Mouse (Mus musculus) myocyte (in vitro differentiated cells): ENCODE measurements at regions not wholly inside any gene's neighbourhood (a gene's known extent, or its start where the extent isn't known, plus 50 kb on each side); places are given as distances from the start of the nearest gene placed in this dataset.

ENCODE experiments used
- CEBPB ChIP-seq: IDR thresholded peaks from 2 replicates; pipeline ENCODE4 v1.6.1; 2011; ENCODE audit warnings: mild to moderate bottlenecking, moderate library complexity; ENCODE audit not compliant: poor library complexity, insufficient read depth, severe bottlenecking
- E2F4 ChIP-seq: IDR thresholded peaks from one replicate; pipeline ENCODE4 v1.6.1; 2011; ENCODE audit warnings: mild to moderate bottlenecking, control low read depth, moderate library complexity; ENCODE audit not compliant: insufficient read depth
- MAX ChIP-seq: IDR thresholded peaks from one replicate; pipeline ENCODE4 v1.6.1; 2011; ENCODE audit warnings: low read depth, mild to moderate bottlenecking, control low read depth
- MYOD1 ChIP-seq, 3 experiments: IDR thresholded peaks; one replicate each; pipeline ENCODE4 v1.6.1; 2011; ENCODE audit warnings: control low read depth in 2 of 3, low read depth in 2 of 3, mild to moderate bottlenecking in 2 of 3, moderate library complexity in 1 of 3; ENCODE audit not compliant: insufficient read length in 2 of 3, control insufficient read depth in 1 of 3
- MYOG ChIP-seq, 3 experiments: IDR thresholded peaks; one replicate each; pipeline ENCODE4 v1.6.1; 2011; ENCODE audit warnings: control low read depth in 2 of 3, low read depth in 2 of 3, mild to moderate bottlenecking in 2 of 3; ENCODE audit not compliant: insufficient read length in 2 of 3, control insufficient read depth in 1 of 3, insufficient read depth in 1 of 3
- POLR2A ChIP-seq: IDR thresholded peaks from one replicate; pipeline ENCODE4 v1.6.1; 2011; ENCODE audit warnings: low read depth, mild to moderate bottlenecking, control low read depth, moderate library complexity; ENCODE audit not compliant: insufficient read length
- POLR2AphosphoS2 ChIP-seq: IDR thresholded peaks from one replicate; pipeline ENCODE4 v1.6.1; 2011; ENCODE audit warnings: low read depth, control low read depth; ENCODE audit not compliant: insufficient read length
- REST ChIP-seq: IDR thresholded peaks from one replicate; pipeline ENCODE4 v1.6.1; 2011; ENCODE audit warnings: mild to moderate bottlenecking, control low read depth, moderate library complexity; ENCODE audit not compliant: insufficient read depth, insufficient read length
- SRF ChIP-seq: IDR thresholded peaks from one replicate; pipeline ENCODE4 v1.6.1; 2011; ENCODE audit warnings: low read depth; ENCODE audit not compliant: control insufficient read depth, insufficient read length
- TCF12 ChIP-seq: IDR thresholded peaks from one replicate; pipeline ENCODE4 v1.6.1; 2011; ENCODE audit warnings: mild to moderate bottlenecking, control low read depth; ENCODE audit not compliant: poor library complexity, insufficient read depth, severe bottlenecking
- USF1 ChIP-seq: IDR thresholded peaks from one replicate; pipeline ENCODE4 v1.6.1; 2011; ENCODE audit warnings: low read depth, mild to moderate bottlenecking, control low read depth, moderate library complexity

- TF ChIP-seq TCF12 (no peak), REST (no peak), POLR2A (no peak), CEBPB (no peak), MAX (no peak), POLR2AphosphoS2 (no peak), MYOD1 (IDR thresholded peaks at IDR 0.05; ENCODE audit: control insufficient read depth in 1 of 3, insufficient read length in 2 of 3, low read depth in 2 of 3) (no peak), E2F4 (no peak), MYOG (IDR thresholded peaks at IDR 0.05; ENCODE audit: control insufficient read depth in 1 of 3, insufficient read depth in 1 of 3, insufficient read length in 2 of 3, low read depth in 2 of 3) (no peak), USF1 (no peak), SRF (no peak)
These were observed 184.6 kb upstream of the Hnrnpa3 start for GRCm38 (mm10) chr2:75474509-75474908.
